Mouse (Mus musculus) ES-CJ7 (cell line): ENCODE measurements around the gene Aak1.
"Not testable (repeated sequence)": the region's sequence is repeated elsewhere in the genome, so short reads cannot be mapped to it uniquely, and the experiment has no call there.

Source experiments
- DNase-seq: peaks from one replicate; pipeline ENCODE4 v3.0.0; 2011; ENCODE audit warnings: low read depth, low spot score

Aak1 gene

DNA sequence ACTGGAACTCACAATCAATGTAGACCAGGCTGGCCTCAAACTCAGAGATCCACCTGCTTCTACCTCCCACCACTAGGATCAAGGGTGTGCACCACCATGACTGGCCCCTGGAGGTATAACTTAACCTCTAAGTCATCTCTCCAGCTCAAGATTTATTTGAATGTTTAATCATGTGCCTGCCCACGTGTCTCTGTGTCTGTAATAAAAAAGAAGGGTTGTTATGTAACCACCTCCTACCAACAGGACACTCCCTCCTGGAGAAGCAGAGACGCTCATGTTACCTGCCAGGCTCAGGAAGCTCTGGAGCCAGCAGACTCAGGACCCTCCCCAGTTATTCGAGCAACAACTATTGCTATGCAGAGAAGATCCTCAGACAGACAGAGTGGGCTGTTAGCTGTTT lies 7.4 kb upstream of the Aak1 start:
- no peak for DNase-seq

DNA sequence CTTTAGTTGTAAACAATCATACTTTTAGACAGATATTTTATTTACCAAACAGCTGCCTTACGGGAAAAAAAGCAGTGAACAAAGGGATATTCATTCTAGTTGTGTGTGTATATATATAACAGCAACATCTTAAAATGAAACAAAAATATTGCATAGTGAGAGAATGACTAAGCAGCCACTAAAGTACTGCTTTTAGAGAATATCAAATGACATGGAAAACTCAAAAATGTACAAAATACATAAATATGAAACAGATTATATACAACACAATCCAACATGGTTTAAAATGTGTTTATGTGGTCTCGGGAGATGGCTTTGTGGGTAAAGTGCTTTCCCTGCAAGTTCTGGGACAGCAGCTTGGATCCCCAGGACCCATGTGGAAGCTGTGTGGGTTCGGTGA lies 5.7 kb upstream of the Aak1 start:
- no peak for DNase-seq

DNA sequence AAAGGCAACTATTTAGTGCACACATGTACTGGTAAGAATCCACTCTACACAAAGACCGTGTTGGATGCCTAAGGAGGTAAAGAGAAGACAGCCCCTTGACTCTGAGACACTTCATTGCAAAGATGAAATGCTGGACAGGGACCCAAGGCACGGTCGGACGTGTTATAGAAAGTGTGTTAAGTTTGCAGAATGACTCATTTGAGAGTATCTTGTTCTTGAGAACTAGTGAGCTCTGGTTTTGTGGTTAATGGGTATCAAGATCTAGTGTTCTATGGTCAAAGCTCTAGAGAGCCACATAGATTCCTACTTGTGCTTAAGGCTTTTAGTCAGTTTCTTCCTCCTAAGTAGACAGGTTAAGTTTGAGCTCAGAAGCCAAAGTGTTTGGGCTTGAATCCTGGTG lies 2.9 kb upstream of the Aak1 start:
- DNase-seq = no peak

DNA sequence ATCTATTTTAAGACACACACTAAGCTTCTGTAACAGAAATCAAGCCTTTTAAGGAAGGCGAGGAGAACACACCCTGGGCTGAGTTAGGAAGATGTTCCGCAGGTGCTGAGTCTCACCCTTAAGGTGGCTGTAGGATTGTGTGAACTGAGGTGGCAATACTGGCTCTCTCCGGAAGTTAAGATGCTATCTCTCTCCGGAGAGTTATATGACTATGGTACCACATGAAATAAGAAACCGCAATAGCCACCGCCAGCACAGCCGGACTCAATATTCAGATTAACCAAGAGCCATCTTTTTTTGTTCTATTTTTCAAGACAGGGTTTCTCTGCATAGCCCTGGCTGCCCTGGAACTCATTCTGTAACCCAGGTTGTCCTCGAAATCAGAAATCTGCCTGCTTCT lies 1.5 kb upstream of the Aak1 start:
- DNase-seq = no peak

DNA sequence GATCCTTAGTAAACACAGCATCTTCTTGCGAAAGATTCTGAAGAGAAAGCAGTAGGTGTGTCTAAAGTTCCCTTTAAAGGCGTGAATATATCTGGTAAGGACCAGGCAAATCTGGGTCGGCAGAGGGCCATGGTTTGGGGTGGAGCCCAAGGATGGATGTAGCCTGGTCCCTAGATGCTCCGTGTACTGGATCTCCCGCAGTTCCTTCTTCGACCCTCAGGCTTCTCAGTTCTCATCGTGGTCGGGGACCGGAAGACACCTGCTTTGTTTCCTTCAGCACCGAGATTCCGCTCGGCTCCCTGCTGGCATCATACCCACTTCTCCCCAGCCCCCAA lies 770 bp upstream of the Aak1 start:
- no peak for DNase-seq

DNA sequence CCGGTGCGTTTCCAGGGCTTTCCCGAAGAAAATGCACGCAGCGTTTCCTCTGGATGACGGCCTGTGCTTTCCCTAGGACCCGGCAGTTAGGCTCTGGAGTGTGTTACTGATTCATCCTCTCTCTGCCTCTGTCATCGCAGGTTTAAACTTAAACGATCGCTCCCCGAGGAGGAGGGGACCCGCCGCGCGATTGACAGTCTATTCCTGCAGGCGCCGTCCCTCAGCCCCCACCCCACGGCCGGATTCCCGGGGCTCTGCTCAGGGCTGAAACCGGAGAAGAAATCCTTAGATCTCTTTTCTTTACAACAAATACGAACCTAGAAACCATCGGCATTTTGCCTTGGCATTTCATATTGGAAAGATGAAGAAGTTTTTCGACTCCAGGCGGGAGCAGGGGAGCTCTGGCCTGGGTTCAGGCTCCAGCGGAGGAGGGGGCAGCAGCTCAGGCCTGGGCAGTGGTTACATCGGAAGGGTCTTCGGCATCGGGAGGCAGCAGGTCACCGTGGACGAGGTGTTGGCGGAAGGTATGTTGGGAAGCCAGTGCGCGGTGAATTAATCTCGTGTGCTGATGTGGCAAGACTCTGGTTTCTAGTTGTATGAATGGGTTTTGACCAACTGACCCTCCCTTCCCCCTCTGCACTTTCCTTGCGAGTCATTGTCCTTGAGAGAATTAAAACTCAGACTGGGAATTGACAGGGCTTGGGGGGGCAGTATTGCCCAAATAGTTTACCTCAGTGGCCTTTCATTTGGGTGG lies 552 bp downstream of the Aak1 start:
- peak; percentile 30 for DNase-seq

DNA sequence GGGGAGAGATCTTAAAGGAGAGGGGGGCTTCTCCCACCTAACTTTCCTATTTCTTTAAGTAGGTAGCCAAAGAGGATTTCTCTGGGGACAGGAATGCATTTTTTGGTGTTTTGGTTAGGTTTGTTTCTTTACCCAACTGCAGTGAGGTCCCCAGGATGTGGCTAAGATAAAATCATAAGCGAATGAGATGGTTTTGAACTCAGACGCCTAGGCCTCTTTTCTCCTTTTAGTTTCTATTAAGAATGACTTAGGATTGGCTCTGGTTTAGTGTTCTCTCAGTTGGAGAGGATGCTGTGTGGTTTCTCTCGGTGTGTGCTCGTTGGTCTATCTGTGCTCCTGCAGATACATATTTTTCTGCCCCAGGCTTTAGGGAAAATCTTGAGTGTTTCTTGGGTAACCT lies 1.3 kb downstream of the Aak1 start:
- no peak for DNase-seq

DNA sequence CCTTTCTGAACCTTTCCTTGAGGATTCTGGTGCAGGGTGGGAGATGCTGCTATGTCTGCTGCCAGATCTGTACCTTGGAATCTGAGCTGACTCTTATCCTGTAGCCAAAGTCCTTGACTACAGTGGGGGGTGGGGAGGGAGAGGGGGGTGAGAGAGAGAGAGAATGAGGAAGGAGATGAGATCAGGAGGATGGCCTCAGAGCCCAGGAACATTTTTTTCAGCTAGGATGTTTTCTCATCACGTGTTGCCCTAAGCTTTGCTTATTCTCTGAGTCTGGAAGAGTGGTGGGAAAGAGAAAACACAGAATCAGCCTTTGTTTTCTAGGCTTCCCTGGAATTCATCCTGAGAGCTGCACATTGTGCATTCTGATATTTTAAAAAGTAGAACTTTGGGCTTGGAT lies 2.2 kb downstream of the Aak1 start:
- no peak for DNase-seq

DNA sequence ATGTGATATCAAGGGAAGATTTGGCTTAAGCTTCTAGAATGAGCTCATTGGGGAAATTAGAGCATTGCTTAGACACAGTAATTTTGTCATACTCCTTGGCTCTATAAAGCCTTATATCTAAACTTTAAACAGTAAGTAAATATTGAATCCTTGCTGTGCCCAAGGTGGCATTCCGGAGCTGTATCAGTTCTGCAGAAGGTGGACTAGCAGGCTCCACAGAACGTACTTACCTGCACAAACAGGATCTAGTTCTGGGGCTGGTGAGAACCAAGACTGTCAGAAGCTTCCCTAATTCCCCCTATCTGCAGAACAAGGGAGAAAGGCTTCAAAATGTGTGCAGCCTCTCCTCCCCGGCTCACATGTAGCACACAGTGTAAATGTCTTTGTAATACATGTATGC lies 4.6 kb downstream of the Aak1 start:
- no peak for DNase-seq

DNA sequence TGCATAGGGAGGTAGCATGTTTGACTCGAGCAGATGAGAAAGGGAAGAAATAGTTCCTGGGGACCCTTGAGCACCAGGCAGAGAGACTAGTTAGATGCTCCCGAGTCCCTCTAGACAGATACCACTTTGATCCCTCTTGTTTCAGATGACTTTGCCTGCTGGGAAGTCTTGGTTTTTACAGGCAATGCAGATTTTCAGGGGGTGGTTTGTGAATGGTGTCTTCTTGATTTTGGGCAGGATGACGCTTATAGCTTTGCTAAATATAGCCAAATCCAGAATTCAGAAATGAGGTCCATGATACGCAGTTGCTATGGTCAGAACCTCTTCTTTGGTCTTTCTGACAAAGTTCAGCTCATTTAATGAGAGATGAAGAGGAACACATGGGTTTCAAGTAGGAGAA lies 5.6 kb downstream of the Aak1 start:
- DNase-seq = no peak

DNA sequence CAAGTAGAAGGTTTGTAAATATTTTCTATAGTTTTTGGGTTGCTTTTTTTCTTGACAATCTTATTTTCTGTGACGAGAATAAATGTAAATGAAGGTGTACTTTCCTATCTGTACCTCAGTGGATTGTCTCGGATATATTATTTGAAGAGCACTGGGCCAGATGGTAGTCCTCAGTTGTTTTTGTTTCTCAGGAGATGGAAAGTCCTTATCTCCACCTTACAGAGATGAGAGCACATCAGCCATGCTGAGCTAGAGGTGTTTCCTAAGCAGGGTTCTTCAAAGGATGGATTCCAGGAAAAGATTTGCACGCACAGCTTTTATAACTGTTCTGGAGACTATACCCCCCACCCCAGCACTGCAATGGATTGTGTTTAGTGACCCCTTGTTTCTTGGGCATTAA lies 9.3 kb downstream of the Aak1 start:
- no peak for DNase-seq

DNA sequence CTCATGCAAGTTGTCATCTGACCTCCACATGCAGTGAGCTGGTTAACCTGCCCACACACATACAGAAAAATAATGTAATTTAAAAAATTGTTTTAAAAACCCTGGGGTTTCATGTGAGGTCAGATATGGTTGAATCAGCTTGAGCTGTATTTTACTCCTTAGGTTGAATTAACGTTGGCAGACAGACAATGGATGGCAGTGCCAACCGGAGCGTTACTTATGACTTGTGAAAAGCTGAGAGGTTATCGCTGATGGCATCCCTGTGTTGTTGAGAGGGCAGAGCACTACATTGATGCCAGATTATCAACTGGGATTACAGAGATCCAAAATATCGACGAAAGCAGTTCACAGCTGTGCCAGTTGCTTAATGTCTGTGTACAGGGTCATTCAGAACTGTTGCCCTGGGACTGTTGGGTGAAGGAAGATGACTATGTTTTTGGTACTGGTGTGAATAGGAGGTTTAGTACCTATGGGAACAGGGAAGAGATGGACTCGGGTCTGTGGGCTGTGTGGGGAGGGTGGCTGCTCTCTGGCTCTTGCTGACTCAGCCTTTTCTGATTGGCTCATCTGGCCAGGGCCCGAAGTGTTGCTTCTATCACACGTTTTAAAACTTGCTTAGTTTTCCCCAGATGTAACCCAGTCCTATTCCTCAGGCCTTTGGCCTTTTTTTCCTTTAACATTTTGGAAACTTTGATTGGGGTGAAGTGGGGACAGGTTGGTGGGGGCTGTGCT lies 11.6 kb downstream of the Aak1 start:
- no peak for DNase-seq

DNA sequence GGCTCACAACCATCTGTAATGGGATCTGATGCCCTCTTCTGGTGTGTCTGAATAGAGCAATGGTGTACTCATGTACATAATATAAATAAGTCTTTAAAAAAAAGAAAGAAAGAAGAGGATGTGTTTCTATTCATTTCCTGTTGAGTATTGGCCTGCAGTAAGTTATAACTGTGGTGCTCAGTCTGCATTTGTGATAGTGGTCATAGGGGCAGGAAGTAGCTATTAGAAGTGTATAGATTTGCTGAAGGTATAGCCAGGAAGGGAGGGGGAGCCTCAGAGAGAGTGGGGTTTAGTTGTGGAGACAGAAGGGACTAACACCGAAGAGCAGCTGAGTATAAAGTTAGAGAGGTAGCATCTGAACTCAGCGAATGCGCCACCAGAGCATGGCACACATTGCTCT lies 15.0 kb downstream of the Aak1 start:
- DNase-seq = no peak

DNA sequence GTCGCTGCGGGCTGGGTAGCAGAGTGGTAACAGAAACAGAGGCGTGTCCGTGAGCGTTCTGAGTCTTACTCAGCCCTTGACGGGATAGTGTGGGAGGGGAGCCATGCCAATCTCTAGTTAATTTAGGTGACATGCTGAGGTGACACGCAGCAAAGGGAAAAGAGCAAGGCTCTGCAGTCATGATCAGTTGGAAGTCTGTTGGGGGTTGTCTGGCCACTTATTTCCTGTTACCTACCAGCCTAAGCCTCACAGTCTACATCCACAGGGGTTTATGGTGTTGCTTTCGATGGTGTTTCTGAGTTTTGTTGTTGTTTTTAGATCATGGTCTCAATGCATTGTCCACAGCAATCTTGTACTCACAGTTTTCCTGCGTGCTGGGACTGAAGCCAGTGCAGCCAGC lies 21.0 kb downstream of the Aak1 start:
- DNase-seq = no peak

DNA sequence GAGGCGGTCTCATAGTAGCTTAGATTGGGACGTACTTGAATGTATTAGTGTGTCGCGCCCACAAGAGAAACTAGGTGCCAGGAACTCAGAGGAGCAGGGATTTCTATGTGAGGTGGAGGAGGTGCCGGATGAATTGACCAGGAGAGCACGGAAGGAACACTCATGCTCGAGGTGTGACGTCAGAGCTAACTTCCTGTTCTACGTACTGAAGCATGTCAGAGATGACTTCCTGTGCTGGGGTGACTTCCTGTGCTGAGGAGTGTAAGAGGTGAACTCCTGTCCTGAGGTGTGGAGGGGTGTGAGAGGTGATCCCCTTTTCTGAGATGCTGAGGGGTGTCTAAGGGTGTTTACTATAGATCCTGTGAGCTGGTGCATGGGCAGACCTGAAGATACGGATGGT lies 22.5 kb downstream of the Aak1 start:
- no peak for DNase-seq

DNA sequence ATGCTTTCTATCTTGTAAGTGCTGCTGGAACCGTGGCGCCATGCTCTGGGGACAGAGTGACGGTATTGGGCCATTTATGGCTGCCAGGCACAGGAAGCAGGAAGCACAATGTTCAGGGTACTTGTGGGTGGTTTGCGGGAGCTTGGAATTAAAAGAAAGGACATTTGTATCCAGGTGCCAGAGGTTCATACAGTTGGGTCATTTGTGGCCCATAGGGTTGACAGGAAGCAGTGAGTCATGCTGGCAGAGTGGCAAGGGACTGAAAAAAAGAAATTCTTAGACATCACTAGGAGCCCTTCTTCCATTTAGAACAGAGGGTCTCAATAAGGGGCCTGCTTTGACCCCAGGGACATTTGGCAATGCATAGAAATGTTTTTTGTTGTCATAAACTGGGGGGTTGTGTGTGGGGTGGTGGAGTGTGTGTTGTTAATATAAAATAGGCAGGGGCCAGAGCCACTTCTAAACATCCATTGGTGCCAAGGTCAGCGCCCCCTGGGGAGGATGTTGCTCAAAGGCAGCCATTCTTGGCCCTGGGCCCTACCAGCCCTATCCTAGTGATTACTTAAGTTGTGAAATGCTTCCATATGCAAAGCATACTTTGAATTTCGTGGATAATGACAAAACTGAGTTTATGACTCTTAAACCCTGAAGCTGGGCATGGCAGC lies 25.5 kb downstream of the Aak1 start:
- DNase-seq = no peak

DNA sequence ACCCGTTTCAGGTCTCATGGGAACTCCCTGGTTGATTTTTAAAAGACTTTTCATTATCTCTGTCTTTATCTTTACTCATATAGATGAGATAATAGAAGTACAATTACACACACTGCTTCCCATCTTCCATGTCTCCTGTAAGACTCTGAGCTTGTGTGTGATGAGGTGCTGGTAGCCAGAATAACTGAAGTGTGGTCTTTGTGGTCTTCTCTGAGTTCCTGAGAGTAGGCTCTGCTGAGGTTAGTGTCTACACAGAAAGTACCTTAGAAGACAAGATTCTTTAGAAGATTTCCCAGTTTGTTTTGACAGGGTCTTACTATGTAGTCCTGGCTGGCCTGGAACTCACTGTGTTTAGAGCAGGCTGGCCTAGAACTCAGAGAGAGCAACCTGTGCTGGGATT lies 27.1 kb downstream of the Aak1 start:
- no peak for DNase-seq

DNA sequence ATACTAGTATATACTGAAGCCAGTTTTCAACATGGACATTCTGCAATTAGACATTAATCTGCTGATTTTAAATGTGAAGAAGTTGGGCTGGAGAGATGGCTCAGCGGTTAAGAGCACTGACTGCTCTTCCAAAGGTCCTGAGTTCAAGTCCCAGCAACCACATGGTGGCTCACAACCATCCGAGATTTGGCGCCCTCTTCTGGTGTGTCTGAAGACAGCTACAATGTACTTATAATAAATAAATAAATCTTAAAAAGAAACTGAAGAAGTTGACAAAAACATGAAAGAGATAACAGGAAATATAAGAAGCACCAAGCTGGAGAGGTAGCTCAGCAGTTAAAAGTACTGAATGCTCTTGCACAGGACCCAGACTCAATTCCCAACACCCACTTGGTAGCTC lies 29.3 kb downstream of the Aak1 start:
- not testable (repeated sequence) for DNase-seq

DNA sequence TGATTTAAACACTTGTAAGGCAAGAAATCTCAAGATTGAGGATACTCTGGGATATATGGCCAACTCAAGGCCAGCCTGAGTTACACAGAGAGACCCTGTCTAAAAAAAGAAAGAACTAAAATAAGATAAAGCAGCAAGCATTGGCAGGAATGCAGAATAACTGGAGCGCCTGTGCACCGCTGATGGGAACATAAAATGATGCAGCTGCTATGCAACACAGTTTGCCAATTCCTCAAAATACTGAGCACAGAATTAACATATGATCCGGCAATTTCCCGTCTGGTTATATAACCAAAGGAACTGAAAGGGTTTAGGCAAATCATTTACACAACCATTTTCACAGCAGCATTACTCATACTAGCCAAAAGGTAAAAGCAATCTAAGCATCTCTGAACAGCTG lies 30.0 kb downstream of the Aak1 start:
- DNase-seq = no peak

DNA sequence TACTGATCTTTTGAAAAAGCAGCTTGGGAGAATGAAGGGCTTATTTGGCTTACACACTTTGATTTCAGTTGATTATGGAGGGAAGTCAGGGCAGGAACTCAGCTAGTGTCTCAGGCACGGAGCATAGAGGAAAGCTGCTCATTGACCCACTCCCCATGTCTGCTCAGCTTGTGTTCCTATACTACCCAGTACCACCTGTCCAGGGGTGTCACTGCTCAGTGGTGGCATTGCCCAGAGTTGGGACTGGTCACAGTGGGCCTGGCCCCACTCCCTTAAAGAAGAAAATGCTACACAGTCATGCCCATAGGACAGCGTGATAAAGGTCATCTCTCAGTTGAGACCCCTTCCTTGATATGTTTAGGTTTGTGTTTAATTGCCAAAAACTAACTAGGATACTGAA lies 34.9 kb downstream of the Aak1 start:
- no peak for DNase-seq

DNA sequence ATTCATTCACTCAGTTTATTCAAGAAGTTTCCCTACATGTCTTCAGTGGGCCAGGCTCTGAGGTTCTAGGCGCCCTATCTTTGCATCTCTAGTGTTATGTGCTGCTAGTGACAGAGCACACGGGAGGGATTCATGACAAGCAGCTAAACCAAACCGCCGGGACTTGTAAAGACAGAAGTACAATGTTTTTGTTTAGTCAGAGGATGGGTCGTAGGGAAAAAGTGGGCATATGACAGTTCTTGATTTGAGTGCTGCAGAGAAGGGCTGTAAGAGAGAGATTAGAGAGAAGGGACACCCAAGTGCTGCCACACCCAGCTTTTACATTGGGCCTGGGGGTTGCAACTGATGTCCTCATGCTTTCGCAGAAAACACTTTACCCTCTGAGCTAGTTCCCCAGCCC lies 35.4 kb downstream of the Aak1 start:
- DNase-seq = no peak

DNA sequence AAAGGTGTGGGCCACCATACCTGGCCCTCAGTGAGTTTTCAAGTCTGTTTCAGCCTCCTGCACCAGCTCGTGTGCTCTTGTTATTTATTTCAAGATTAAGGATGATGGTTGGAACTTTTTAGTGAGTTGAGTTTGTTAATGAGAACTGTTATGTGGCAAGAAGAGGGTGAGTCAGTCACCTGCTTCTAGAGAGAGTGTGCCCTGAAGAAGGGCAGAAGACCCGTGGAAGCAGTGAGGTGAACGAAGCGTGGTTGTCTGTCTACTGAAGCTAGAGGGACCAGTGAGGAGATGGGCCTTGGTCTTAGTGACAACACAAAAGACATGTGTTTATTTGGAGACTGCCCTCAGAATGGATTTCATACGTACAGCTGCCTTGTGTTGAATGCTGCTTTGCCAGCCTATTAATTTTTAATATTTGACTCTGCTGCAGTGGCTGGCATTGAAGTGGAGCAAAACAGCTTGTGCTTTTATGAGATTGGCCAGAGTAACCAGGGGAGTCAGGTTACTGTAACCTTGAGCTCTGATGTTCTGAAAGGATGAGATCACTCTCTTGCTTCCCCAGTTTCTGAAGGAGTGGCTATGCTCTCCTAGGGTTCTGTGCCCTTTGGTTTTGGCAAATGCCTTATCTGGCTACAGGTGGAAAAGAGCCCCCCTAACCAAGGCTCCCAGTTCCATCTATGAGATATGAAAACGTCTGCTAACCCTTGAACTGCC lies 36.7 kb downstream of the Aak1 start:
- no peak for DNase-seq

DNA sequence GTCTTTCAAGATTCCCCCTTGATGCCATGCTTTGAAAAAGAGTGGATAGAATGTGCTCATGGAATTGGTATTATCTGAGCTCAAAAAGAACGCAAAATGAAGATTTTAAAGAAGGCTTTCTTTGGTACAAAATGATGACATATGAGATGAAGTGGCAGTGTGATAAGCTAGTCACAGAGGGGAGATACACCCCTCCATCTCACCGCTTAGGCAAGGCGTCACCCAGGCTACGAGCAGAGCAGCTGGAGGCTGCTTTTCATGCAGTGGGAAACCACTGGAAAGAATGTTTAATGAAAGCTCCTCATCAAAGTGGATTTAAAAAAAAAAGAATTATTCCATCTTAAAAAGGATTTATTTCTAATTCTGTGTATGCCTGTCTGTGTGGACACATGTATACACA lies 37.5 kb downstream of the Aak1 start:
- DNase-seq = no peak
